Mouse (Mus musculus): ENCODE results near the gene Pex19.

The Pex19 gene

DNA sequence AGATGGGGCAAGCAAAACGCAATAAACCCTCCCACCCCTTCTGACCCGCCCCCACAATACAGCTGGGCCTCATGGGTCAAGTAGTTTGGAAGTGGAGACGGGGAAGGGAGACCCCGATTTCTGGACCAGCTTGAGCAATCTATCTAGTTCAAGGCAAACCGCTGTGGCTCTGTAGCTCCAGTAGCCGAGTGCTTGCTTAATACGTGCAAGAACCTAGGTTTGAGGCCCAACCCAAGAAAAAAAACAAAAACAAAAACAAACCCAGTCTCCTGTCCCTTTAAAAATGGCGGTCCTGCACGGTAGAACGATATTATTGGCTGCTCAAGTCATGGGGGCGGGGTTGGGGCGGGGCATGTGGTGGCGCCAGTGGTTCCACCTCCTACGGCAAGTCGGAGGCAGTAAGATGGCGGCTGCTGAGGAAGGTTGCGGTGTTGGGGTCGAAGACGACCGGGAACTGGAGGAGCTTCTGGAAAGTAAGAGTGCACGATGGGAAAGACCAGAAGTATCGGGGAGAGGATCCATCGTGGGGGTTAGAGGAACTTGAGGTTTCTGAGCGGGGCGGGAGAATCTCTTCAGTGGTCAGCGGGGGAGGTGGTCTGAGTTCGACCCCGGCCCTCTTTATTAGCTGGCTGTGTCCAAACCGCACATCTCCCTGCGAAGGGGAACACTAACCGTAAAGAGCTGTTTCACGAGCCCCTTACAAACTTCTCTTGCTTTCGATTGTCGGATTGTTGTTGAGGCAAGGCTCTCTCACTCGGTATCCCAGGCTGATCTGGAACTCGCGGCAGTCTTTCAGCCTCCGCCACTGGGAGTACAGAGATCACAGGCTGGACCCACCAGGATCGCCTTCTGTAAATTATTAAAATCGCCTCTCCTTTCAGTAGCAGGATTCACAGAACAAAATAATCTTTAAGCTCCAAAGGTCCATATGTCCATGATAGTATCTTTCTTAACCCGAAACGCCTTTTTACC is at the start of gene Pex19:
Gene Pex19, plus strand, starts transcription at position 380 of the 972 bp plus-strand sequence.
- DNase-seq (ENCODE audit: low spot score), result peak; percentile 62

DNA sequence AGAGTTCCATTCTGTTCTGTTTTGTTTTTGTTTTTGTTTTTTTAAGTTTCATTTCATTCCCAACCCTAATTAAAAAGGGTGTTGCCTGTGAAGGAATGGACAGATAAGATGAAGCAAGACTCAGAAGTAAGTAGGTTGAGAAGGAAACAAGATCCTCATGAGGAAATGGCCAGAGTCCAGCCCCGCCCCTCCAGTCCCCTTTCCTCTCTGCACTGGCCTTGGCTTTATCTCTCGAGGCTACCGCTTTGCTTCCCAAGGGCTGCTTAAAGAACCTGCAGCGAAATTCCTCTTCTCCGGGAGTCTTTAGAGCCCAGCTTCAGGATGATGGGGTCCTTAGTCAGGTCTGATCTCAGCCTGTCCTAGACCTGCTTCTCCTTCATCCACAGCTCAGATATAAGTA is 48.6 kb upstream of the Pex19 start:
- peak; percentile 17 for DNase-seq (ENCODE audit: low spot score)

DNA sequence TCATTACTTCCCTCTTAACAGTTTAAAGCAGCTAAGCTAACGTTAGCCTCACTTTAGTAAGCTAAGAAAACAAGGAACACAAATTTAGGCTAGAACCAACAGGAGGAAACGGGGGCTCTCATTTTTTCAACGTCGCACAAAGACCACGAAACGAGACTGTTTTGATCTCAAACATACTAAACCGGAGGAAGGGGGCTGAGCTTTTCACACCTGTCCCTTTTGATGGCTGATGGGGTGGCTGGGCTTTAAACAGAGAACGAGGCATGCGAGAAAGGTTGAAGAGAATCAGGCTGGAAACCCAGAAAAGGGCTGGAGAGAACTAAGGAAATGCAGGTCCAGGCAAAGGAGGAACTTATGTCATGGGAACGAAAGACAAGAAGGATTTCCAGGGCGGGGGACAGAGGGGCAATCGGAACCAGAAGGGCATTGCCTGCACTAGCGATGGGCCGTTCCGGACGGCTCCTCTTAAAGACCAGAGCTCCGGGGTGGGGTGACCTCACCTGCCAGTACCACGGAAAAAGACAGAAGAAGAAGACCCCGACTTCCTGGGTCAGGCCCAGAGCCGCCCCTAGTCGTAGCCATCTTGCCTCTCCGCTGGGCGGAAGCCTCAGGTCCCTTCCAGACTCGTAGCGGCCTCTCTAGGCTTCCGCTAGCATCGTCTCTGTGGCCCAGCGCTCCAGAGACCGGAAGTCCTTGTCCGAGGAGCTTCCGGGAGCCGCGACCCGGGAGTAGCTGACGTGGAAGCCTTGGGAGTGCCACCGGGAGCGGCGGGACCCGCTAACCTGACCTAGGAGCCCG is 44.3 kb upstream of the Pex19 start, which contains the start of the genes Copa and Ncstn:
Gene Copa, plus strand, starts transcription at position 429 of the 798 bp plus-strand sequence.
Gene Ncstn, minus strand, starts transcription at position 695 of the 798 bp plus-strand sequence.
- DNase-seq (ENCODE audit: low spot score), result peak; percentile 88

DNA sequence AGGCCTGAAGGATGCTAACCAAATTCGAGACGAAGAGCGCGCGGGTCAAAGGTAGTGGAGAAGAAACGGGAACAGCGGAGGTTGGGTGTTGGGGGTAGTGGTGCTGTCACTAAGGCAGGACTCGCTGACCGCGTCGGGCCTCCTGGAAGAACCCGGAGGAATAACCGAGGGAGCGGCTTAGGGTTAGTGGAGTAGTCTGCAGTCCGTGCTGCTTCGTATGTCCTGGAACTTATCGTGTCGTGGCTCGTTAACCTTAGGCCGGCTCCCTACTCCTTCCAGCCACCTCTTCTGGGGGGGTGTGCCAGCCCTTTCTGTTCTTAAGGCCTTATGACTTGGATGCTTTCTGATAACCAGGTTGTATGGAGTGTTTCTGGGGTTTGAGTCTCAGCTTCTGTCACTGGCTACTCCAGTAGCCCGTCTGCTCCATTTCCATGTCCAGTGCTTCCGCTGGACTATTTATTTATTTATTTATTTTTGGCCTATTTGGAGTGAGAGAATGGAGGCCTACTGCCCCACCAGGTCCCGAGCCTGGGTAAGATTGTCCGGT is 43.6 kb upstream of the Pex19 start:
- DNase-seq (ENCODE audit: low spot score), result no peak

DNA sequence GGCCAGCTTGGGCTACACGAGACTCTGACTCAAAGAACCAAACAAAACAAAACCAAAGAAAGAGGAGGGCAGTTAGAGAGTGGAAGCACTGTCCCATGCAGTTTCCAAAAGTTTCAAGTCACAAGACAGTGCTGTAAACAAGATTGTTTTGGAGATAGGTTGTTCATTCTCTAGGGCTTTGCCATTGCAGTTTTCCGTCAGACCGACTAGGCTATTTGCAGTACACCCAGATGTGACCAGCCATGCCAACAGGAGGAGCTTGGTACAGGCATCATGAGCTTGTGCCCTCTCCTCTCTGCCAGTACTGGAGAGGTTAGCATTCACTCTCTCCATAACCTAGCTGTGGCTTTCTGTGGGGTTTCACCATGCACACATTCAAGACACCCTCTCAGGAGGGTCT is 33.0 kb upstream of the Pex19 start:
- no peak for DNase-seq (ENCODE audit: low spot score)

DNA sequence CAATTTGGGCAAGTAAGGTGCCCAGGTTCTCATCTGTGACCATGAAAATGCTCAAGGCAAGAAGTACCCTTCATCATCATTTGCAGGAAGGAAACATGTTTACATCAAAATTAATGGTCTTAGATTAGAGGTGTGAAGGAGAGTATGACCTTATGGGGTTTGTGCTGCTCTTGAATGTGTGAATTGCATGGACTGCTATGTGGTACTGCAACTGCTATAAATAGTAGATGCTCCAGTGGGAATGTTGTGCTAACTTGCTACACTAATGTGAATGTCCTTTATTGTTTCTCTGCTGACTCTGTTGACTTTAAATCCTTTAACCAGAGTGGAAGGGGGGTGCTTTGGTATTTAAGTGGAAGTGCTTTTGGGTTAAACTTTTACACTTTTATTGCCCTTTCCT is 32.3 kb upstream of the Pex19 start:
- no peak for DNase-seq (ENCODE audit: low spot score)

DNA sequence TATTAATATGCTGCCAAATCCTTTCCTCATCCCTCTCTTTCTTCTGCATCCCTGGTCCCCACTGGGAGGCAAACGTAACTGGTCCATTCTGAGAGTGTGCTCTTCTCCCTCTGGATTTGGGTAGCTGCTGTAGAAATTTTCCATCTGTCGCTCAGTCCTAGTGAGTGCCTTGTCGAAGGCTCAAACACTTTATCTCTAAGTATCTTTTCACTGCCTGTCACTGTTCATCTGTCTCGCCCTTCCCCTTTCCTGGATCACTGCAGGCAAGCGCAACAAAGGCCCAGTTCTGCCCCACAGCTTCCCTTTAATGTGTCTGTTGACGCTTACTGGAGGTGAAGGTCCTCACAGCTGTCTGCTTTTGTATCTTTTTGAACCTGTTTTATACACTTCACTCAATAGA is 31.4 kb upstream of the Pex19 start:
- DNase-seq (ENCODE audit: low spot score), result no peak

DNA sequence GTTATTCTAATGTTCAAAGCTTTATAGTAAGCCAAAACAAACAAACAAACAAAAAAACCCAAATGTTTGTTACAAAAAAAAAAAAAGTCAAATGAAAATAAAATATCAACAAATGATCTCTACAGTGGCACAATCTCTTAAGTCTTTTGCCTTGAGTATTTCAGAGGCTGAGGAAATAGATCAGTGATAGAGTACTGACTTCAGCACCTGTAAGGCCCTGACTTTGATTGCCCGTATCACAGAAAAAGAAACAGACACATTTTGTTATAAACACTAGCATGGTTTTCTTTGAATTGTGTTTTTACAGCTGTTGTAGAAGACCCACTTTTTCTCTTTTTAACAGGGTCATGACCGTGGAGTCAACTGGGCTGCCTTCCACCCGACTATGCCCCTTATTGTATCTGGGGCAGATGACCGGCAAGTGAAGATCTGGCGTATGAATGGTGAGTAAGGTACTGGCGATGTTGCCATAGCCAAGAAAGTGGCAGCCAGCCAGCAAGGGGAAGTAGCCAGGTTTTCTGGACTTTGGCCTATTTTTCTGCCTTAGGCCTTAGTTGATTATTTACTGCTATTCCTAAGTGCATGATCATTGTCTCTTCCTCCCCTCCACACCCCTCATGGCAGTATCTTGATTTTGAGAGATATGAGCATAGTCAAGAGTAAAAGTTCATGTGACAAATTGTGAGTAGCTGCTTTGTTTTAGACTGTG is 27.1 kb upstream of the Pex19 start:
- DNase-seq (ENCODE audit: low spot score), result no peak

DNA sequence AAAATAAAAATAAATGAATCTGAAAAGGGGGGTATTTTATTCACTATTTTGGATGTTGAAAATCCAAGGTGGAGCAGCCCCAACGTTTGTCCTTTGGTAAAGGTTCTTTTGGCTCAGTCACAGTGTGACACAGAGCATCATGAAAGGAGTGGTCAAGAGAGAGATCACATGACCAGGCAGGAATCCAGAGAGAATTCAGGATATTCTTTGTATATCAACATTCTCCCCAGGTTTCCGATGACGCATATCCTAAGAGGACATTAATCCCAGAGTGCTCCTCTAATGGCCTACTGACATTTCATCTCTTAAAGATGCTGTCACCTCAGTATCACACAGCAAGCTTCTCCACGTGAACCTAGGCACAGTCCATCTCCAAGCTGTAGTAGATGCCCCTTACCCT is 22.9 kb upstream of the Pex19 start:
- DNase-seq (ENCODE audit: low spot score), result no peak

DNA sequence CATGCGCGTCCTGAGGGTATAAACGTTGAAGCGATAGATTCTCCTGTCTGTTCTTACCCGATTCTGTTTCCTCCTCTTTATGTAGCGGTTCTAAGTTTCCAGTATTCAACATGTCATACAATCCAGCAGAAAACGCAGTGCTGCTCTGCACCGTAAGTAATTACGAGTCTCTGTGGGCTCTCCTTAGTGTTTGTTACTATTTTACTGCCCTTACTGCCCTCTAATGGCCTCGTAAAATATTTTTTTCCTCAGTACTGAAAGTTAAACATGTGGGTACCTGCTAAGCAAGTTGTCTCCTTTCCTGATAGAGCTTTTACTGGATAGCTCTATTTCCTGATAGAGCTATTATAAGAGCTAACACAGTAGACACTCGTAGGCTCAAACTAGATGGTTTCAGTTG is 21.5 kb upstream of the Pex19 start:
- DNase-seq (ENCODE audit: low spot score), result no peak

DNA sequence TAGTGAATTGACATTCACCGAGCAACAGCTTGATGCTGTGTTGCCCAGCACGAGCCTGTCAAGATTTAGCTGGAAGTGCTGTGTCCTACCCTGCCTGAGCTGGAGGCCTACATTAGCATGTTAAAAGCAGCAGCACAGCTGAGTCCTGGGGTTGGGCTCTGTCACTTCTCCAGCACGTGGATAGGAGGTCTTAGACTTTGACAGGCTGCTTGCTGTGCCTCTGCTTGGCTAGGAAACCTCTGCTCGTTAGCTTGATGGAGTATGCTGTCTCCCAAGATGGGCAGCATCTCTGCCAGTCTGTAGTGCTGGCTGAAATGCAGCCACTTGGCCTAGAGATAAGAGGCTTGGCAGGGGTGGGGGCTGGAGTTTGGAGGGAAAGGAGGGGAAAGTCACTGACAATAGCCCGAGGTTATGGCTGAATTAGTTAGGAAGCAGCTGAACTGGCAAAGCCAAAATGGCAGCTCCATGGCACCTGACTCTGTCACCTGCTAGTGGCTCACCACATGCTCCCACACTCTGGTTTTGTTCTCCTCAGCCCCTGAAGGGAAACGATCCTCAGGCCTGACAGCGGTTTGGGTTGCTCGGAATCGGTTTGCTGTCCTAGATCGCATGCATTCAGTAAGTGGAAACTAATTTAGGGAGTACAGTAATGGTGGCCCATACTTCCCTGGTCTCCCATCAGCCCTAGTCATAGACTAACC is 18.6 kb upstream of the Pex19 start:
- no peak for DNase-seq (ENCODE audit: low spot score)

DNA sequence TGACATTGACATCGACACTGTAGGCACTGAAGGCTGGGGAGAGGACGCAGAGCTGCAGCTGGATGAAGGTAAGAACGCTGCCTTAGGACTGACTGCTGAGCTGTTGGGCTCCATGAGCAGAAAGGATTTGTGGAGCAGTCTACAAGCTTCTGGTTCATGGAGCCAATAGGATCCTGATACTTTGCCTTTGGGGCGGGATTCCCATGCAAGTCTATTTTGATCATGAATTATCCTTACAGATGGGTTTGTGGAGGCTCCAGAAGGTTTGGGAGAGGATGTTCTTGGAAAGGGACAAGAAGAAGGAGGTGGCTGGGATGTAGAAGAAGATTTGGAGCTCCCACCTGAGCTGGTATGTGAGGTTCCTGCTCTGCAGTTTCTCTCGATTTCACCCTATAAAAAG is 9.6 kb upstream of the Pex19 start:
- no peak for DNase-seq (ENCODE audit: low spot score)

DNA sequence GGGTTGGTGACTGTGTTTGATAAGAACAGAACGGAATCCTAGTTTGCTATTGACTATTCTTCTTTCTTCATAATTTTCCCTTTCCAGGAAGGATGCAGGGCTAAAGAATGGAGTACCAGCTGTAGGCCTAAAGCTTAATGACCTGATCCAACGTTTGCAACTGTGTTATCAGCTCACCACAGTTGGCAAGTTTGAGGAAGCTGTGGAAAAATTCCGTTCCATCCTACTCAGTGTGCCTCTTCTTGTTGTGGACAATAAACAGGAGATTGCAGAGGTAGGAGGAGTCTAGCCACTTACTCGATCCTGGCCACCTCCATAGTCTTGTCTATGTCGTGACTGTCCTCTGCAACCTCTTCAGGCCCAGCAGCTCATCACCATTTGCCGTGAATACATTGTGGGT is 7.5 kb upstream of the Pex19 start:
- no peak for DNase-seq (ENCODE audit: low spot score)

DNA sequence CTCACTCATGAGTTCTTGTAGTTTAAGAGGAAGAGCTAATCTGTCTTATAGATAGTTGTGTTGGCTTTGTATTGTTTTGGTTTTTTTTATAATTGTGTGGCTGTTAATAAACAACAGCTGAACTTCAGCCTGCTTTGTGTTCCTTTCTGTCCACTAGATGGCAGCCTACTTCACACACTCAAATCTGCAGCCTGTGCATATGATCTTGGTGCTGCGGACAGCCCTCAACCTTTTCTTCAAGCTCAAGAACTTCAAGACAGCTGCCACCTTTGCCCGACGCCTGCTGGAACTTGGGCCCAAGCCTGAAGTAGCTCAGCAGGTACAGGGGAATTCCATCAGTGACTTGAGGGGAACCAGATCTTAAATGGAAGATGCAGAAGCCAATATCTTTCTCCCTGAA is 6.8 kb upstream of the Pex19 start:
- DNase-seq (ENCODE audit: low spot score), result no peak

DNA sequence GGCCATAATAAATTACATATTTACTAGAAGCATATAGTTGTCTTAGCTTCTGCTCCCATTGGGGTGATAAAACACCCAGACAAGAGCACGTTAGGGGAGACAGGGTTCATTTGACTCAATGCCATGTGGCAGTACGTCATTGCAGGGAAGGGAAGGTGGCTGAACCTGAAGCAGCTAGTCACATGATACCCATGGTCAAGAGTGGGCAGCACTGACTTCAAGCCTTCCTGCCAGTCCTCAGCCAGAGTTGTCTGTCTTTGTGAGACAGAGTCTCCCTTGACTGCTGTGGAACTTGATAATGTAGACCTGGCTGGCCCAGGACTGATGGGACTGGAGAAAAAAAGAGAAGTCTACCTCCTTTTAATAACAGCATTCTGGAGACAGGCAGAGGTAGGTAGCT is 3.9 kb upstream of the Pex19 start:
- no peak for DNase-seq (ENCODE audit: low spot score)

DNA sequence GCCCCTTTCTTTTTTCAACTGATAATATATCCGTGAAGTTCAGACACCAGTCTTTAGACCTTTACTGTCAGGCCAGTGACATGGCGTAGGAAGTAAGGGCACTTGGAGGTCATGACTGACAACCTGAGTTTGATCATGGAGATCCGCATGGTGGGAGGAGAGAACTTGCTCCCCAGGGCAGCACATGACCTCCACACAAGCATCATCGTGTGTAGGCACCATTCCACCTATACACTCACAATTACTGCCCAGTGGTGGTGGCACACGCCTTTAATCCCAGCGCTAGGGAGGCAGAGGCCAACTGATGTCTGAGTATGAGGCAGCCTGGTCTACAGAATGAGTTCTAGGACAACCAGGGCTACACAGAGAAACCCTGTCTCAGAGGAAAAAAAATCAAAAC is 2.0 kb upstream of the Pex19 start:
- no peak for DNase-seq (ENCODE audit: low spot score)

DNA sequence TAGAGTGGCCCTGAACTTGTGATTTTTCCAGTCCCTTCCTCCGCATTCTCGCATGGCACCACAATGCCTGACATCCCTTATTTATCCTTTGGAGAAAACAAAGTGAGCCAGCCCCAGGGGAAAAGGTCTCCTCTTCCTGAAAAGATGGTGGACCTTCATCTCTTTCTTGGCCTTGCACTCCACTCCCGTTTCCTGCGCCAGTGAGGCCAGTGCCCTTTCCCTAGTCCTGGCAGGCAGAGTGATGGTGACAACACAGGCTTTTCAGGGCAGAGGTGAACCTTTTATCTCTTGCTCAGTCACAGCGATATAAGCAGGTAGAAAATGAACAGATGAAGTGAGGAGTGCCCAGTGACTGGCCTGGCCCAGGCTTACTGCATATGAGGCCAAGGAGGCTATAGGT is 932 bp downstream of the Pex19 start:
- peak; percentile 5 for DNase-seq (ENCODE audit: low spot score)

DNA sequence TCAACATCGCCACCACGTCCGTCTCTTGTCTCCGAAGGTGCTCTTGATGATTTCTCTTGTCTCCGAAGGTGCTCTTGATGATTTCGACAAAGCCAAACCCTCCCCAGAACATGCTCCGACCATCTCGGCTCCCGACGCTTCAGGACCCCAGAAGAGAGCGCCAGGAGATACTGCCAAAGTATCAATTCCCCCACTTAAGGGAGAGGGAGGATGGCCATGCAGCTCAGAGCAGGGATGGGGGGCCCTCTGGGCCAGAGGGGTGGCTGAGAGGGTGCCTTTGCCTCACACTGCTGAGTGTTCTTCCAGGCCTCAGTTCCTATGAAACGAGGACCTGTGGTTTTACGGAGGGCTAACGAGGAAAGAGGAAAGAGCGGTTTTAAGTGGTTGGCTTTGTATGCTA is 2.0 kb downstream of the Pex19 start:
- no peak for DNase-seq (ENCODE audit: low spot score)

DNA sequence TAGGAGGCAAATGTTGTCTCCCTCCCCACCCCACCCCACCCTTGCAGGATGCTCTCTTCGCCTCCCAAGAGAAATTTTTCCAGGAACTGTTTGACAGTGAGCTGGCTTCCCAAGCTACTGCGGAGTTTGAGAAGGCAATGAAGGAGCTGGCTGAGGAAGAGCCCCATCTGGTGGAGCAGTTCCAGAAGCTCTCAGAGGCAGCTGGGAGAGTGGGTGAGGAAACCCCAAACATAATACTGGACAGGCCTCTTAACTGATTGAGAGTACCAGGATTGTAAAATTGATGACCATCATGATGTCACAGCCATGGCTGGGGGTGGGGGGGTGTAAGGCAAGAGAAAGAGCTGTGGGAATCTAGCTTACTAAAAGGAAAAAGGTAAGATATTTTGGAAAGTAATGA is 2.6 kb downstream of the Pex19 start:
- DNase-seq (ENCODE audit: low spot score), result no peak

DNA sequence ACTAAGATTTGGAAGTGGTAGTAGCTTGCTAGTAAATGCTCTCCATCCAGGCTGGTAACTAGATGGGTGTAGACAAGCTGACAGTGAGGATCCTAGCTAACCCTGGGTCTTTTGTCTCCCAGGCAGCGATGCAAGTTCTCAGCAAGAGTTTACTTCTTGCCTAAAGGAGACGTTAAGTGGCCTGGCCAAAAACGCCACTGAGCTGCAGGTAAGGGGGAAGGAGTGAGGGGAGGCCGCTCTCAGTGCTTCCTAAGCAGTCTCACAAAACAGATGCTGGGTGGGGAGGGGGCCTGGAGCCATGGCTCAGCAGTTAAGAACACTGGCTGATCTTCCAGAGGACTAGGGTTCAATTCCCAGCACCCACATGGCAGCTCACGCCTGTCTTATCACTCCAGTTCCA is 3.2 kb downstream of the Pex19 start:
- no peak for DNase-seq (ENCODE audit: low spot score)

DNA sequence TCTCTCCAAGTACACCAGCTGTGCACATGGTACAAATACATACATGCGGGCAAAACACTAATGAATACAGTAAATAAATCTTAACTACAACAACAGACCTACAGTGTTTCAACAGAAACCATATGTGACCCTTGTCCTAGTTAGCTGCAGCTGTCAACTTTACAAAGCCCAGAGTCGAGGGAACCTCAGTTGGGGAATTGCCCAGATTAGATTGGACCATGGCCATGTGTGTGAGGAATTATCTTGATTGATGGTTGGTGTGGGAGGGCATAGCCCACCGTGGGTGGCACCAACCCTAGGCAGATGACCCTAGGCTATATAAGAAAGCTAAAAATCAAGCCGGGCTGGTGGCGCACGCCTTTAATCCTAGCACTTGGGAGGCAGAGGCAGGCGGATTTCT is 5.8 kb downstream of the Pex19 start:
- no peak for DNase-seq (ENCODE audit: low spot score)
